Mouse (Mus musculus) liver, embryonic 13.5 days (tissue): ENCODE measurements around the gene Olfr59. TPM values are rescaled to one million over a fixed set of nuclear protein-coding genes. Genes with fewer than 3 reads are reported as not detected.

Experiments
- ATAC-seq: fragments of 200-750 bp; cut with Nextera tagmentation; 2 replicates; pipeline ENCODE4 v1.8.0; 2017; ENCODE audit warnings: low read depth, mild to moderate bottlenecking, moderate number of reproducible peaks, moderate library complexity
- DNase-seq: peaks from one replicate; pipeline ENCODE4 v3.0.0; 2022
- H3K27ac ChIP-seq: fragments of 300-500 bp; sonication (generic); 2 replicates; pipeline ENCODE4 v1.5.1; 2015; ENCODE audit warnings: moderate library complexity, mild to moderate bottlenecking, inconsistent platforms
- H3K27me3 ChIP-seq: fragments of 300-500 bp; sonication (generic); 2 replicates; pipeline ENCODE4 v1.6.1; 2015; ENCODE audit warnings: mild to moderate bottlenecking, inconsistent platforms
- H3K36me3 ChIP-seq: fragments of 300-500 bp; sonication (generic); 2 replicates; pipeline ENCODE4 v1.6.1; 2015; ENCODE audit warnings: mild to moderate bottlenecking, inconsistent platforms
- H3K4me1 ChIP-seq: fragments of 300-500 bp; sonication (generic); replicated peaks from 2 replicates; pipeline ENCODE4 v1.6.1; 2015; ENCODE audit warnings: inconsistent platforms
- H3K4me2 ChIP-seq: fragments of 300-500 bp; sonication (generic); 2 replicates; pipeline ENCODE4 v1.6.1; 2015; ENCODE audit warnings: inconsistent platforms, mild to moderate bottlenecking, moderate library complexity
- H3K4me3 ChIP-seq: fragments of 300-500 bp; sonication (generic); replicated peaks from 2 replicates; pipeline ENCODE4 v1.5.1; 2015; ENCODE audit warnings: mild to moderate bottlenecking, inconsistent platforms
- H3K9ac ChIP-seq: fragments of 300-500 bp; sonication (generic); 2 replicates; pipeline ENCODE4 v1.6.1; 2015; ENCODE audit warnings: mild to moderate bottlenecking, inconsistent platforms
- H3K9me3 ChIP-seq: fragments of 300-500 bp; sonication (generic); replicated peaks from 2 replicates; pipeline ENCODE4 v1.6.1; 2016; ENCODE audit warnings: inconsistent platforms
- WGBS: fragments of 180-500 bp; shearing (Covaris S2); methylation state at CpG from one replicate; pipeline ENCODE4 v1.1.7; 2015; ENCODE audit not compliant: insufficient replicate concordance; 5-methylcytosine and 5-hydroxymethylcytosine counted together
- polyA plus RNA-seq: library from polyadenylated mRNA; unstranded; fragments of >200 nt; fragmentation: Nextera tagmentation; extraction: Ambion mirVana; gene quantifications from 2 replicates; pipeline ENCODE4 v1.2.1, GENCODE M21; 2015

The Olfr59 gene
- not detected in 2 replicates for polyA plus RNA-seq

DNA sequence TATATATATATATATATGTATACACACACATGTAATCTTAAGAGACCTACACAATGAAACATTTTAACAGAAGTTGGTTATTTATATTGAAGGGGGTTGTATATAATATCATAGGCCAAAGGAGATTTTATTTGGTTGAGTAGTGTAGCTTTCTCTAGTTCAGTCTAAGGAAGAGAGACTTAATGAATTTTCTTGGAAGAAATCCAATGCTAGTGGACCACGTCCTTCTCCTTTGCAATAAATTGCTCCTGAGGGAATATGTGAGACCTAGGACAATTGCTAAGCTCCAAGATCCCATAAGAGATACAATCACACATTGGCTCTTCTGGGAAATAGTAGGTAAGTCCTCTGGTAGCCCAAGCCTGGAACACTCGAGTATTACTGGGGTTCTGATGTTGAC, at the start of gene Olfr59:
Olfr59 (plus strand) TSS at position 301 of the 400 bp plus-strand sequence.
- no peaks in the 10 kb centered on the region for H3K27me3 ChIP-seq
- H3K9me3 ChIP-seq, result no peaks in the 10 kb centered on the region
- no peak within 1 kb of the TSS for H3K27ac ChIP-seq
- H3K4me2 ChIP-seq, result no peak within 1 kb of the TSS
- no peak for ATAC-seq
- no peak within 1 kb of the TSS for H3K9ac ChIP-seq
- no peaks in the 10 kb centered on the region for H3K4me1 ChIP-seq
- no peaks in the 10 kb centered on the region for H3K36me3 ChIP-seq
- DNase-seq, result no peak
- 30% methylated on average over 2 of the region's 2 CpGs for WGBS
- H3K4me3 ChIP-seq, result no peak within 1 kb of the TSS

DNA sequence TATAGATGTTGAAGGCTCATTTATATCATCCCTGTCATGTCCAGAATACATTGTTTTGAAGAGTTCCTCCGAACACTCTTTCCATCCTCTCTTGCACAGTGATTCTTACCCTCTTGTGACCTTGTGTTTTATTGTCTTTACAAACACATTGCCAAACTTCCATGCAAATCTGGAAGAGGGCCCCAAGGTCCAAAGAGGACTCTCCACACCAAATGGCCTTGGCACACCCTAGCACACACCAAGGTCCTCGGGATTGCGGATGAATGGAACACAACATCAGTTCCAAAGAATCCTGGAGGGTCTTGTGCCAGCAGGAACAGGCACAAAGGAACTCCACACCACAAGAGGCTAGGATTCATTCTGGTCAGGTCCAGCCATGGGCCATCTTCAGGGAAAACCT, 42.3 kb upstream of the Olfr59 start:
- Histone ChIP-seq H3K27me3 (no peaks in the 10 kb centered on the region), H3K4me1 (no peaks in the 10 kb centered on the region), H3K36me3 (no peaks in the 10 kb centered on the region), H3K9me3 (no peaks in the 10 kb centered on the region), H3K4me2 (no peak overlapping the region), H3K27ac (no peak overlapping the region), H3K9ac (no peak overlapping the region), H3K4me3 (no peak overlapping the region)
- ATAC-seq, result no peak
- WGBS, result 65% methylated on average over 3 of the region's 3 CpGs
- DNase-seq, result no peak

DNA sequence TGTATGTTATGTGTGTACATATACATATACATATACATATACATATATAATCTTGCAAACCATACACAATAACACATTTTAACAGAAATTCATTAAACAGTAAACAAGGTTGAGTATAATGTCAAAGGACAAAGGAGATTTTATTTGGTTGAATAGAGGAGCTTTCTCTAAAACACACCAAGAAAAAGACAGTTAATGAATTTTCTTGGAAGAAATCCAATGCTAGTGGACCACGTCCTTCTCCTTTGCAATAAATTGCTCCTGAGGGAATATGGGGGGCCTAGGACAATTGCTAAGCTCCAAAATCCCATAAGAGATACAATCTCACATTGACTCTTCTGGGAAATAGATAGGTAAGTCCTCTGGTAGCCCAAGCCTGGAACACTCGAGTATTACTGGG, 24.0 kb upstream of the Olfr59 start, which contains the start of gene Olfr406:
Olfr406 (plus strand) TSS at position 301 of the 400 bp plus-strand sequence.
- DNase-seq (no peak), ATAC-seq (no peak)
- no peak within 1 kb of the TSS for H3K9ac ChIP-seq
- H3K27me3 ChIP-seq, result no peaks in the 10 kb centered on the region
- WGBS, result 25% methylated on average over 2 of the region's 2 CpGs
- H3K27ac ChIP-seq, result no peak within 1 kb of the TSS
- H3K36me3 ChIP-seq, result no peaks in the 10 kb centered on the region
- no peaks in the 10 kb centered on the region for H3K4me1 ChIP-seq
- no peak within 1 kb of the TSS for H3K4me3 ChIP-seq
- H3K4me2 ChIP-seq, result no peak within 1 kb of the TSS
- H3K9me3 ChIP-seq, result peaks cover 5% of the 10 kb centered on the region; the same call in 1 of the 2 replicates

DNA sequence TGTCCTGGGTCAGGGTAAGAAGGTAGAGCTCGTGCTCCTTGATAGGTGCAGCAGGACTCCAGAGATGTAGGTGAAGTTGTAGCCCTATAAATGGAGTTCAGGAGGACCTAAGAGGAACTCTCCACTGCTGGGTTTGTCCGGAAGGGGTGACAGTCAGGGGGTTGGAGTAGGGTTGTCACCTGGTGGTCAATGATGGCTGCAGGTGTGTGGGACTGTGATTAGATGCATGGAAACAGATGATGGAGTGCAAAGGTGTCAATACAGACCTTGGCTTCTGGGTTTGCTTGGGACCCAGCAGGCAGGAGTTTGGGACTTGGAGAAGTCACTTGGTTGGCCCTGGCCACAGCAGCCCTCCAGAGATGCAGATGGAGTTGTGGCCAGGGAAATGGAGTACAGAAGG, 3.7 kb downstream of the Olfr59 start:
- no peaks in the 10 kb centered on the region for H3K9me3 ChIP-seq
- H3K27me3 ChIP-seq, result no peaks in the 10 kb centered on the region
- H3K4me1 ChIP-seq, result no peaks in the 10 kb centered on the region
- no peak overlapping the region for H3K4me3 ChIP-seq
- ATAC-seq (no peak), DNase-seq (no peak)
- H3K27ac ChIP-seq, result no peak overlapping the region
- 57% methylated on average over 2 of the region's 2 CpGs for WGBS
- no peak overlapping the region for H3K9ac ChIP-seq
- H3K4me2 ChIP-seq, result no peak overlapping the region
- H3K36me3 ChIP-seq, result no peaks in the 10 kb centered on the region

DNA sequence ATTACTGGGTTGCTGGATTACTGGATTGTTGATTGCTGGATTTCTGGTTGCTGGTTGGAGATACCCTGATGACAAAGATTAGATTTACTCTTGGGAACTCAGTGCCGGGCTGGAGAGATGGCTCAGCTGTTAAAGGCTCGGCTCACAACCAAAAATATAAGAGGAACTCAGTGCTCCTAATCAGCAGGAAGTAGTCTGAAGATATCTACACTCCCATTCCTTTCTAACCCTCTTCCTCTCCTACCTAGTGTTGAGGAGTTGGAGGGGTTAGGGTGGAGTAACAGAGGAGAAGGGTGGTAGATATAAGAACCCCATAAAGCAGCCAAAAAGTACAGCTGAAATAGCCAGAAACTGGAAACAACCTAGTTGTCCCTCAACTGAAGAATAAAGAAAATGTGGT, 42.5 kb downstream of the Olfr59 start:
- ATAC-seq, result no peak
- Histone ChIP-seq H3K9me3 (no peaks in the 10 kb centered on the region), H3K4me2 (no peak overlapping the region), H3K4me1 (no peaks in the 10 kb centered on the region), H3K27me3 (no peaks in the 10 kb centered on the region), H3K4me3 (no peak overlapping the region), H3K36me3 (no peaks in the 10 kb centered on the region), H3K9ac (no peak overlapping the region), H3K27ac (no peak overlapping the region)
- 23% methylated on average over 2 of the region's 2 CpGs for WGBS
- no peak for DNase-seq

DNA sequence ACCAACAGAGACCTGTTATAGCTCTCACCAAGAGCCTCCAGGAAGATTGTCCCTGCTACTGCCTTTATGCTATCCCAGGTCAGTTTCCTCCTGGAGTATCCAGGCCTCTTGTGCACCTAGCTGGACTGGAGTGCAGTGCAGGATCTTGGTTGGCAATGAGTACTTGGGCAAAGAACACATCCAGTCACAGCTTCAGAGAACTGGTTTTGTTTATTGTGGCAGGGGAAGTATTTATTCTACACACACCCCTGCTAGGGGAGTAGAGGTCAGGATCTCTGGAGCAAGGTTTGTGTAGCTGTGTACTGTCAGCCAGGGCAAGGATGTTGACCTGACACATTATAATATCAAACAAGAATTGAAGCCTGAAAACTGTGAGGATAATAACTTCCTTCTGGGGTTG, 45.2 kb downstream of the Olfr59 start:
- no peaks in the 10 kb centered on the region for H3K27me3 ChIP-seq
- H3K4me1 ChIP-seq, result no peaks in the 10 kb centered on the region
- no peak overlapping the region for H3K4me2 ChIP-seq
- no peaks in the 10 kb centered on the region for H3K36me3 ChIP-seq
- no peak for DNase-seq
- no peak overlapping the region for H3K27ac ChIP-seq
- no peaks in the 10 kb centered on the region for H3K9me3 ChIP-seq
- no peak overlapping the region for H3K4me3 ChIP-seq
- H3K9ac ChIP-seq, result no peak overlapping the region
- ATAC-seq, result no peak

DNA sequence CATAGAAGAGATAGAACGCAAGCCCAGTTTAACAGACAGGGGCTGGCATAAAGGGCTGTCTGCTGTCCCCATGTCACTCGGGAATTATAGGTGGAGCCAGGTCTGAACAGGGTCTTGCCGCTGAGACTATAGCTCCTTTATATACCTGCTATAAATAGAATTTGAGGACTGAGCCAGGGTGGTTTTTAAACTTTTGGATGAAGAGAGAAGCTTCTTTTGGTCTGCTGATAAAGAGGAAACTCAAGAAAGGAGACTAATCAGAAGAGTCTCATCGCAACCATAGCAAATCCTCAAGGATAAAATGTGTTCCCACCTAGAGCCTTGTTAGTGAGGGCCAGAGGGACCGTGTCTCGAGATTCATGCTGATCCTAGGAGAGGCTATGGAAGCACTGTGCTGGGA, 54.4 kb downstream of the Olfr59 start, which contains the start of gene Olfr410:
Olfr410 (minus strand) TSS at position 101 of the 400 bp plus-strand sequence.
- no peak within 1 kb of the TSS for H3K9ac ChIP-seq
- no peaks in the 10 kb centered on the region for H3K36me3 ChIP-seq
- no peaks in the 10 kb centered on the region for H3K9me3 ChIP-seq
- H3K4me3 ChIP-seq, result no peak within 1 kb of the TSS
- DNase-seq, result no peak
- no peaks in the 10 kb centered on the region for H3K4me1 ChIP-seq
- 57% methylated on average over 6 of the region's 6 CpGs for WGBS
- H3K4me2 ChIP-seq, result no peak within 1 kb of the TSS
- no peak for ATAC-seq
- no peaks in the 10 kb centered on the region for H3K27me3 ChIP-seq
- H3K27ac ChIP-seq, result no peak within 1 kb of the TSS

Other genes starting within 250 kb of the Olfr59 start
- gene Olfr139, start 227.2 kb upstream of the Olfr59 start, polyA plus RNA-seq, result not detected in 2 replicates
- not detected in 2 replicates for gene Olfr399, start 227.1 kb upstream of the Olfr59 start, polyA plus RNA-seq
- gene Zfp616, start 213.8 kb upstream of the Olfr59 start, polyA plus RNA-seq, result not detected in 2 replicates
- gene Olfr401, start 170.0 kb upstream of the Olfr59 start, polyA plus RNA-seq, result not detected in 2 replicates
- not detected in 2 replicates for gene Olfr402, start 130.2 kb upstream of the Olfr59 start, polyA plus RNA-seq
- not detected in 2 replicates for gene Olfr403, start 97.5 kb upstream of the Olfr59 start, polyA plus RNA-seq
- gene Olfr43, start 72.4 kb upstream of the Olfr59 start, polyA plus RNA-seq, result not detected in 2 replicates
- not detected in 2 replicates for gene Olfr406, start 23.9 kb upstream of the Olfr59 start, polyA plus RNA-seq
- not detected in 2 replicates for gene Olfr410, start 54.3 kb downstream of the Olfr59 start, polyA plus RNA-seq
- gene Olfr411, start 68.9 kb downstream of the Olfr59 start, polyA plus RNA-seq, result not detected in 2 replicates
- not detected in 2 replicates for gene Olfr412, start 78.3 kb downstream of the Olfr59 start, polyA plus RNA-seq